Mouse (Mus musculus): Measurements from ENCODE around the gene Ptger1.

GRCm38 (mm10) chr8:83648031-83648430 lies 18.4 kb upstream of the Ptger1 start:
- TF ChIP-seq CTCF (IDR thresholded peaks at IDR 0.05; ENCODE audit: low read depth) = no peak
- no peak for TF ChIP-seq EP300 (IDR thresholded peaks at IDR 0.05; ENCODE audit: low read depth)
